Mouse (Mus musculus) forebrain, embryonic 16.5 days (tissue): ENCODE measurements around the gene Galc. TPM values are rescaled to one million over a fixed set of nuclear protein-coding genes. Genes with fewer than 3 reads are reported as not detected.

Experiments
- ATAC-seq: fragments of 200-750 bp; cut with Nextera tagmentation; 2 replicates; pipeline ENCODE4 v1.8.0; 2017; ENCODE audit warnings: mild to moderate bottlenecking, moderate library complexity
- H3K27ac ChIP-seq: fragments of 300-500 bp; sonication (generic); 2 replicates; pipeline ENCODE4 v1.5.1; 2014; ENCODE audit warnings: low read length, control low read depth
- H3K27me3 ChIP-seq: fragments of 300-500 bp; sonication (generic); replicated peaks from 2 replicates; pipeline ENCODE4 v1.6.1; 2014; ENCODE audit warnings: low read length; ENCODE audit not compliant: control insufficient read depth, insufficient read depth
- H3K36me3 ChIP-seq: fragments of 300-500 bp; sonication (generic); 2 replicates; pipeline ENCODE4 v1.6.1; 2014; ENCODE audit not compliant: control insufficient read depth, insufficient read depth
- H3K4me1 ChIP-seq: fragments of 300-500 bp; sonication (generic); replicated peaks from 2 replicates; pipeline ENCODE4 v1.6.1; 2014; ENCODE audit warnings: low read length; ENCODE audit not compliant: control insufficient read depth, insufficient read depth
- H3K4me2 ChIP-seq: fragments of 300-500 bp; sonication (generic); 2 replicates; pipeline ENCODE4 v1.6.1; 2014; ENCODE audit warnings: mild to moderate bottlenecking, low read length, control low read depth
- H3K4me3 ChIP-seq: fragments of 300-500 bp; sonication (generic); replicated peaks from 2 replicates; pipeline ENCODE4 v1.5.1; 2014; ENCODE audit warnings: mild to moderate bottlenecking, low read length, control low read depth
- H3K9ac ChIP-seq: fragments of 300-500 bp; sonication (generic); replicated peaks from 2 replicates; pipeline ENCODE4 v1.6.1; 2014; ENCODE audit warnings: low read depth, low read length, control low read depth
- H3K9me3 ChIP-seq: fragments of 300-500 bp; sonication (generic); 2 replicates; pipeline ENCODE4 v1.6.1; 2016; ENCODE audit warnings: low read length; ENCODE audit not compliant: control insufficient read depth
- WGBS: fragments of 180-500 bp; shearing (Covaris S2); extraction: QIAGEN DNeasy Blood & Tissue Kit; methylation state at CpG from one replicate; pipeline ENCODE4 v1.1.7; 2014; 5-methylcytosine and 5-hydroxymethylcytosine counted together
- polyA plus RNA-seq: library from polyadenylated mRNA; unstranded; fragments of >200 nt; fragmentation: Nextera tagmentation; extraction: Ambion mirVana; gene quantifications from 2 replicates; pipeline ENCODE4 v1.2.1, GENCODE M21; 2015

Gene Galc
- polyA plus RNA-seq, 1 experiment from 2014 or later = 10.3 TPM

GRCm38 (mm10) chr12:98282776-98283486 is 23.7 kb upstream of the Galc start:
- H3K4me1 ChIP-seq = no peaks in the 10 kb centered on the region
- ATAC-seq = no peak
- WGBS = 82% methylated on average over 14 of the region's 14 CpGs

GRCm38 (mm10) chr12:98280996-98281395 is 21.7 kb upstream of the Galc start:
- H3K36me3 ChIP-seq = no peaks in the 10 kb centered on the region
- no peaks in the 10 kb centered on the region for H3K27me3 ChIP-seq
- no peak for ATAC-seq
- WGBS = 72% methylated on average over 8 of the region's 8 CpGs
- H3K4me3 ChIP-seq = no peak overlapping the region
- no peak overlapping the region for H3K27ac ChIP-seq
- no peak overlapping the region for H3K4me2 ChIP-seq
- no peak overlapping the region for H3K9ac ChIP-seq
- H3K4me1 ChIP-seq = no peaks in the 10 kb centered on the region
- H3K9me3 ChIP-seq = no peaks in the 10 kb centered on the region

More at GRCm38 (mm10) chr12:98282776-98283486, 23.7 kb upstream of the Galc start:
- H3K4me2 ChIP-seq = no peak overlapping the region
- H3K9ac ChIP-seq = no peak overlapping the region
- H3K9me3 ChIP-seq = no peaks in the 10 kb centered on the region
- H3K36me3 ChIP-seq = no peaks in the 10 kb centered on the region
- H3K27ac ChIP-seq = no peak overlapping the region
- H3K4me3 ChIP-seq = no peak overlapping the region
- H3K27me3 ChIP-seq = no peaks in the 10 kb centered on the region

DNA sequence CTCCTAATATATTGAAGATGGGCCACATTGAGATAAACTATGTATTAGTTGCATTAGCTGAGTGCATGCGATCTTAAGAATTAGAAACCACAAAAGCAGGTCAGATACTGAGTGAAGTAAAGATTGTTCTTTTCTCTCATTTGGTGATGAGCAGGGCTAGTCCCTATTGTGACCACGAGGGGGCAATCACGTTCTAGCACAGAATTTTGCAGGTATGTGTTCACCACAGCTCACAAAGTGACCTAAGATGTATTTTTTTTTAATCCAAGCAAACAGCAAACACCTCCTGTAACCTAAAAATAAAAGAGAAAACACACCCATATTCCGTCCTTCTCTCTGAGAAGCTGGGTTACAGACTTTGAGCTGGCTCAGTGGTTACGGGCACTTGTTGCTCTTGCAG is 21.3 kb upstream of the Galc start:
- Histone ChIP-seq H3K27ac (no peak overlapping the region), H3K4me2 (no peak overlapping the region), H3K4me1 (no peaks in the 10 kb centered on the region), H3K9me3 (no peaks in the 10 kb centered on the region), H3K27me3 (no peaks in the 10 kb centered on the region), H3K36me3 (no peaks in the 10 kb centered on the region), H3K9ac (no peak overlapping the region), H3K4me3 (no peak overlapping the region)
- ATAC-seq = peak; percentile 57; the same call in 1 of the 2 replicates
- 34% methylated on average over 5 of the region's 5 CpGs for WGBS

GRCm38 (mm10) chr12:98272433-98272832 is 13.2 kb upstream of the Galc start:
- H3K4me2 ChIP-seq = no peak overlapping the region
- no peaks in the 10 kb centered on the region for H3K4me1 ChIP-seq
- no peaks in the 10 kb centered on the region for H3K27me3 ChIP-seq
- no peaks in the 10 kb centered on the region for H3K9me3 ChIP-seq
- H3K27ac ChIP-seq = no peak overlapping the region
- H3K4me3 ChIP-seq = no peak overlapping the region
- H3K9ac ChIP-seq = no peak overlapping the region
- no peaks in the 10 kb centered on the region for H3K36me3 ChIP-seq
- ATAC-seq = no peak
- 72% methylated on average over 7 of the region's 7 CpGs for WGBS

GRCm38 (mm10) chr12:98270810-98271566 is 11.7 kb upstream of the Galc start:
- ATAC-seq = no peak
- no peak overlapping the region for H3K27ac ChIP-seq
- no peak overlapping the region for H3K9ac ChIP-seq
- no peaks in the 10 kb centered on the region for H3K9me3 ChIP-seq
- H3K4me2 ChIP-seq = no peak overlapping the region
- no peaks in the 10 kb centered on the region for H3K27me3 ChIP-seq
- no peaks in the 10 kb centered on the region for H3K4me1 ChIP-seq
- 60% methylated on average over 12 of the region's 12 CpGs for WGBS
- no peaks in the 10 kb centered on the region for H3K36me3 ChIP-seq
- no peak overlapping the region for H3K4me3 ChIP-seq

- H3K4me2 ChIP-seq = no peak overlapping the region
These were observed 10.8 kb upstream of the Galc start for GRCm38 (mm10) chr12:98269791-98270745.

GRCm38 (mm10) chr12:98268441-98269369 is 9.4 kb upstream of the Galc start, which contains the start of gene Gpr65:
Gpr65 (plus strand) TSS chr12:98268635.
- Histone ChIP-seq H3K9ac (no peak within 1 kb of the TSS), H3K9me3 (no peaks in the 10 kb centered on the region), H3K27me3 (no peaks in the 10 kb centered on the region), H3K4me1 (no peaks in the 10 kb centered on the region), H3K4me2 (no peak within 1 kb of the TSS), H3K27ac (no peak within 1 kb of the TSS), H3K4me3 (no peak within 1 kb of the TSS), H3K36me3 (no peaks in the 10 kb centered on the region)
- no peak for ATAC-seq
- WGBS = 92% methylated on average over 13 of the region's 13 CpGs

More at GRCm38 (mm10) chr12:98269791-98270745, 10.8 kb upstream of the Galc start:
- Histone ChIP-seq H3K9ac (no peak overlapping the region), H3K36me3 (no peaks in the 10 kb centered on the region), H3K27me3 (no peaks in the 10 kb centered on the region), H3K4me3 (no peak overlapping the region), H3K9me3 (no peaks in the 10 kb centered on the region), H3K4me1 (no peaks in the 10 kb centered on the region), H3K27ac (no peak overlapping the region)
- ATAC-seq = no peak
- WGBS = 84% methylated on average over 17 of the region's 17 CpGs

- Histone ChIP-seq H3K27me3 (no peaks in the 10 kb centered on the region), H3K36me3 (no peaks in the 10 kb centered on the region), H3K9me3 (no peaks in the 10 kb centered on the region), H3K4me1 (no peaks in the 10 kb centered on the region), H3K9ac (no peak overlapping the region), H3K4me2 (no peak overlapping the region), H3K27ac (no peak overlapping the region), H3K4me3 (no peak overlapping the region)
- ATAC-seq = no peak
- WGBS = 84% methylated on average over 9 of the region's 9 CpGs
These were observed 6.4 kb upstream of the Galc start for GRCm38 (mm10) chr12:98265697-98266096.
